Mouse (Mus musculus): ENCODE measurements around the gene St6gal1. TPM values are rescaled to one million over a fixed set of nuclear protein-coding genes. Genes with fewer than 3 reads are reported as not detected.

The St6gal1 gene
- polyA plus RNA-seq, 1 experiment from 2014 or later, result 7.7 TPM

DNA sequence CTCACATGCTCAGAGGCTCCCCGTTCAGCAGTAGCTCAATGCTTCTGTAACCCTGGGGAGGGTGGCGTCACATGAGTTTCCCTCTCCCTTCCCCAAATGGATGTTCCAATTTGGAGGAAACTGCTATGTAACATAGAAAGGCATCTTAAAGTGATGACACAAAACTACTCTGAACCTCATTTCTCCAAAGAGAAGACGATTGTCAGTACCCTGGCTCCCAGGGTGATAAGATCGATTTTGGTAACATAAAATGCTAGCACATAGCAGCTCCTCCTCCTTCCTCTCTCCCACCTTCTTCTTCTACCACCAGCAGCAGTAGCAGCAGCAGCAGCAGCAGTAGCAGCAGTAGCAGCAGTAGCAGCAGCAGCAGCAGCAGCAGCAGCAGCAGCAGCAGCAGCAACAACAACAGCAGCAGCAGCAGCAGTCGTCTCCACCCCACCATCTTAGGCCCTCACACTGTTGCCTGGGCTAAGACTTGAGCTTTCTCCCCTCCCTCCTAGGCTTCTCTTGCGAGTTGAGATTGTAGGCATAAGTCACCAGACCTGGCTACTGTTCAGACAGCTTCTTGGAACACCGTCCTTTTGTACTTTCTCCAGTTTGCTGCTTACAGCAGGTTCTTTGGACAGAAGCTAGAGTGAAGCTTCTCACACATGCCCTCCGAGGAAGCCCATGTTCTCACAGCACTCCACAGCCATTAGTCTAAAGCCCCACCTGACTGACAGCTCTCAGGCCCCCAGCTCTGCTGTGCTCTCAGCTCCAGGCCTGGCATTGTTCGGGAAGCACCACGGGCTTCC lies 81.5 kb downstream of the St6gal1 start:
- 44% methylated on average over 10 of the region's 10 CpGs for WGBS
- peak; percentile 40 for DNase-seq (ENCODE audit: low spot score)
- TF ChIP-seq EP300 (optimal IDR thresholded peaks at IDR 0.05), result no peak
- TF ChIP-seq CTCF (IDR thresholded peaks at IDR 0.05; ENCODE audit: low read depth), result no peak
- H3K4me1 ChIP-seq (replicated peaks; ENCODE audit: control insufficient read depth, insufficient read depth), result no peaks in the 10 kb centered on the region
- ATAC-seq (ENCODE audit: low FRiP score, low TSS enrichment), result no peak
- H3K9me3 ChIP-seq (ENCODE audit: control insufficient read depth, low read length), result no peaks in the 10 kb centered on the region
- no peak overlapping the region for H3K9ac ChIP-seq (ENCODE audit: low read length)
- no peak overlapping the region for H3K4me2 ChIP-seq (replicated peaks; ENCODE audit: low read depth)
- H3K27ac ChIP-seq (replicated peaks), result peak overlapping the region; percentile 53; the same call in 1 of the 2 replicates
- H3K36me3 ChIP-seq (ENCODE audit: control insufficient read depth, insufficient read depth, low read length), result no peaks in the 10 kb centered on the region
- H3K4me3 ChIP-seq (ENCODE audit: low read depth, low read length), result no peak overlapping the region
- no peaks in the 10 kb centered on the region for H3K27me3 ChIP-seq (ENCODE audit: control insufficient read depth, insufficient read depth, low read length)

DNA sequence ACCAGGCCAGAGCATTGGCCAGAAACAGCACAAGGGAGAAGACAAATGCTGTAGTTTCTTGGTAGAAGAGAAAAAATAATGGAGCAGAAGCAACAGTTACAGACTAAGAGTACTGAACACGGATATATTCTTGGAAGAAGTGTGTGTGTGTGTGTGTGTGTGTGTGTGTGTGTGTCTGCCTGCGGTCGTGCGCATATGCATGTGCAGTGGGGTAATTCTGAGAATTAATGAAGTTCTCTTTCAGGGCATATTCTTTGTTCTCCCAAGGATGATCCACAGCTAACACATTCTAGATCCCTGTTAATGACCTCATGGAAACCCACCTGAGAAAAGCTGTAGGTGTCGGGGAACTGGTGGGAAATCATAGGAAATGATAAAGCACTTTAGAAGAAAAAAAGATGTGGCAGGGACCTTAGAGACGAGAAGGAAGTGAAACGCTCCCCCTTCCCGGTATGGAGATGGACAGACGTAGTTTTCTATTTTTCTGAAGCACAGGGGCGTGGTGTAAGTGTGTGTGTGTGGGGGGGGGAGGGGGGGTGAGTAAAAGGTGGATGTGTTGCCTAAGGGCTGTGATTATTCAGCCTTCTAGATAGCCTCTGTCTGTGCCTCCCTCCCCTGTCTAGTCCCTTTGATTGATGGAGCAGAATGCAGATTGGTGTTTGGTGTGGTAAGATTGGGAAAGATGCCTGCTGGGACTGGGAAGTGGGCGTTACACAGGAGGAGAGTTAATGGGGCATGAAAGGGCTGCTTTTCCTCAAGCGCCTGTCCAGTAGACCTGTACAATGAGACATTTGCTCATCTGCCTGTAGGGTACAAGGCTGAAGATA lies 82.8 kb downstream of the St6gal1 start:
- Histone ChIP-seq H3K9ac (ENCODE audit: low read length) (no peak overlapping the region), H3K4me2 (replicated peaks; ENCODE audit: low read depth) (no peak overlapping the region), H3K27ac (replicated peaks) (no peak overlapping the region), H3K9me3 (ENCODE audit: control insufficient read depth, low read length) (no peaks in the 10 kb centered on the region), H3K4me1 (replicated peaks; ENCODE audit: control insufficient read depth, insufficient read depth) (no peaks in the 10 kb centered on the region), H3K36me3 (ENCODE audit: control insufficient read depth, insufficient read depth, low read length) (no peaks in the 10 kb centered on the region), H3K4me3 (ENCODE audit: low read depth, low read length) (no peak overlapping the region), H3K27me3 (ENCODE audit: control insufficient read depth, insufficient read depth, low read length) (no peaks in the 10 kb centered on the region)
- DNase-seq (ENCODE audit: low spot score) (no peak), ATAC-seq (ENCODE audit: low FRiP score, low TSS enrichment) (0 out of 2 replicates have a peak, but pooled peaks have one; percentile 47)
- WGBS, result 73% methylated on average over 12 of the region's 12 CpGs
- TF ChIP-seq EP300 (optimal IDR thresholded peaks at IDR 0.05), result no peak
- no peak for TF ChIP-seq CTCF (IDR thresholded peaks at IDR 0.05; ENCODE audit: low read depth)

DNA sequence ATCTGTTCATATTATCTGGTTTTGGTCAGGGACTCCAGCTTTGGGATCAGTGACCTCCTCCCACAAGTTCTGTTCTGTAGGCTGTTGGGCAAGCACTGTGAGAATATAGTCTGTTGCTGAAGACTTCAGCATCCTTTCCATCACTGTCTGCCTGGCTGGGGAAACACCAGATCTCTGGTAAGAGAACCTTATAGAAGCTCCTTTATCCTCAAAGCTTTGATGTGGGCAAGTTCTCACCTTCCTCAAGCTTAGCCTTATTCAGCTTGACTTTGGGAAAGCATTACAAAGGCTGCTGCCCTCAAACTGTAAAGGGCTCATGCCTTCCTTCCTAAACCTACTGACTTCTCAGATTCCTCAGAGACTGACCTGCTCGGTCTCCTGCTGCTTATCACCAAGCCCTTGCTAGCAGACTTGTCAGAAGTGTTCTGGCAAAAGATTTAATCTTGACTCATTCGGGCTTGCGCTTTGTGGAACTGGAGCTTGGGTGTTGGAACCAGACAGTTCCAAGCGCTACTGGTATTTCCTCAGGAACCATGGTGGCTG lies 83.5 kb downstream of the St6gal1 start:
- Histone ChIP-seq H3K4me1 (replicated peaks; ENCODE audit: control insufficient read depth, insufficient read depth) (no peaks in the 10 kb centered on the region), H3K4me2 (replicated peaks; ENCODE audit: low read depth) (no peak overlapping the region), H3K36me3 (ENCODE audit: control insufficient read depth, insufficient read depth, low read length) (no peaks in the 10 kb centered on the region), H3K9me3 (ENCODE audit: control insufficient read depth, low read length) (no peaks in the 10 kb centered on the region), H3K27ac (replicated peaks) (no peak overlapping the region), H3K9ac (ENCODE audit: low read length) (no peak overlapping the region), H3K27me3 (ENCODE audit: control insufficient read depth, insufficient read depth, low read length) (no peaks in the 10 kb centered on the region), H3K4me3 (ENCODE audit: low read depth, low read length) (no peak overlapping the region)
- 52% methylated on average over 4 of the region's 4 CpGs for WGBS
- no peak for TF ChIP-seq EP300 (optimal IDR thresholded peaks at IDR 0.05)
- TF ChIP-seq CTCF (IDR thresholded peaks at IDR 0.05; ENCODE audit: low read depth), result no peak
- DNase-seq (ENCODE audit: low spot score) (no peak), ATAC-seq (ENCODE audit: low FRiP score, low TSS enrichment) (no peak)

DNA sequence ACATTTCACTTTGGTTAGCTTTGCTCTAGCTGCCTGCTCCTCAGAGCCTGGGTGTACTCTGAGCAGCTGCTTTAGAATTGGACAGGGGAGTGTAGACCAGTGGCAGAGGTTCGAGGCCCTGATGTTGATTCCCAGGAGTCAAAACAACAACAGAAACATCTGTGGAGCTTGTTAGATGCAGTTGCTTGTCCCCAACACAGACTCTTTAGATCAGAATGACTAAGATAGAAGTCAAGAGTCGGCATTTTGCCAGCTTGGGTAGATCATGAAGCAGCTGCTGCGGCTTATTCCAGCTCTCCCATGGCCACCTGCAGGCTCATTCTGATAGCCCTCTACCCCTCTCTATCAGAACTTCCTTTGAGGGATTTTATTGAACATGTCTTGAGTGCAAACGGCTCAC lies 84.5 kb downstream of the St6gal1 start:
- Histone ChIP-seq H3K4me1 (replicated peaks; ENCODE audit: control insufficient read depth, insufficient read depth) (no peaks in the 10 kb centered on the region), H3K36me3 (ENCODE audit: control insufficient read depth, insufficient read depth, low read length) (no peaks in the 10 kb centered on the region), H3K9ac (ENCODE audit: low read length) (no peak overlapping the region), H3K4me2 (replicated peaks; ENCODE audit: low read depth) (no peak overlapping the region), H3K9me3 (ENCODE audit: control insufficient read depth, low read length) (no peaks in the 10 kb centered on the region), H3K27me3 (ENCODE audit: control insufficient read depth, insufficient read depth, low read length) (no peaks in the 10 kb centered on the region), H3K27ac (replicated peaks) (no peak overlapping the region), H3K4me3 (ENCODE audit: low read depth, low read length) (no peak overlapping the region)
- TF ChIP-seq CTCF (IDR thresholded peaks at IDR 0.05; ENCODE audit: low read depth), result no peak
- no peak for TF ChIP-seq EP300 (optimal IDR thresholded peaks at IDR 0.05)
- DNase-seq (ENCODE audit: low spot score) (no peak), ATAC-seq (ENCODE audit: low FRiP score, low TSS enrichment) (no peak)
- 85% methylated on average over 4 of the region's 4 CpGs for WGBS

DNA sequence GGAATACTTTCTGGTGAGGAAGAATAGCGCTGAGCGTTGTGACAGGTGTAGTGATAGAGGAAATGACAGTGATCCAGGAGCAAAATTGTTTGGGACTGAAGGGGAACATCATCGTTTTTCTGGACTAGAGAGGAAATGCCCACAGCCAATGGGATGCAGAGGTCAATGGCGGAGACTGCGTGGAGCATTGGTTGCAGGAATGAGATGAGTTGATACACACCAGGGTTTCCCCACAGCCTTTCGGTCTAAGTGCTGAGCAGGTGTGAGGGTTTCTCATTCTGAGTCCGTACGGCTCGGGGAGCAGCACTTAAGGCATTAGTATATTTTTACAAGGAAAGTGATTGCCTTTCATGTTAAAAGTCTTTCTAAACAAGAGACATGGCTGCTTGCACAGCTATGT lies 88.1 kb downstream of the St6gal1 start:
- Histone ChIP-seq H3K4me1 (replicated peaks; ENCODE audit: control insufficient read depth, insufficient read depth) (peaks cover 2% of the 10 kb centered on the region; the same call in 1 of the 2 replicates), H3K4me3 (ENCODE audit: low read depth, low read length) (no peak overlapping the region), H3K4me2 (replicated peaks; ENCODE audit: low read depth) (no peak overlapping the region), H3K9me3 (ENCODE audit: control insufficient read depth, low read length) (no peaks in the 10 kb centered on the region), H3K27ac (replicated peaks) (no peak overlapping the region), H3K27me3 (ENCODE audit: control insufficient read depth, insufficient read depth, low read length) (no peaks in the 10 kb centered on the region), H3K36me3 (ENCODE audit: control insufficient read depth, insufficient read depth, low read length) (no peaks in the 10 kb centered on the region), H3K9ac (ENCODE audit: low read length) (no peak overlapping the region)
- DNase-seq (ENCODE audit: low spot score) (no peak), ATAC-seq (ENCODE audit: low FRiP score, low TSS enrichment) (no peak)
- WGBS, result 91% methylated on average over 9 of the region's 9 CpGs
- TF ChIP-seq CTCF (IDR thresholded peaks at IDR 0.05; ENCODE audit: low read depth) (no peak), EP300 (optimal IDR thresholded peaks at IDR 0.05) (no peak)

All from stomach, postnatal 0 days (tissue).